Mouse (Mus musculus) intestine, embryonic 16.5 days (tissue): ENCODE measurements around the gene Vps50. TPM values are rescaled to one million over a fixed set of nuclear protein-coding genes. Genes with fewer than 3 reads are reported as not detected.

Source experiments
- ATAC-seq: fragments of 200-750 bp; cut with Nextera tagmentation; 2 replicates; pipeline ENCODE4 v1.8.0; 2017; ENCODE audit warnings: moderate TSS enrichment, moderate library complexity
- H3K27ac ChIP-seq: fragments of 300-500 bp; sonication (generic); 2 replicates; pipeline ENCODE4 v1.5.1; 2014; ENCODE audit warnings: mild to moderate bottlenecking, low read length
- H3K27me3 ChIP-seq: fragments of 300-500 bp; sonication (generic); replicated peaks from 2 replicates; pipeline ENCODE4 v1.6.1; 2014; ENCODE audit warnings: low read length, control low read depth, mixed read lengths; ENCODE audit not compliant: control insufficient read depth, insufficient read depth
- H3K36me3 ChIP-seq: fragments of 300-500 bp; sonication (generic); 2 replicates; pipeline ENCODE4 v1.6.1; 2014; ENCODE audit warnings: low read length, control low read depth; ENCODE audit not compliant: control insufficient read depth, insufficient read depth
- H3K4me1 ChIP-seq: fragments of 300-500 bp; sonication (generic); 2 replicates; pipeline ENCODE4 v1.6.1; 2014; ENCODE audit warnings: low read length, control low read depth, mixed read lengths; ENCODE audit not compliant: control insufficient read depth, insufficient read depth
- H3K4me2 ChIP-seq: fragments of 300-500 bp; sonication (generic); 2 replicates; pipeline ENCODE4 v1.6.1; 2014; ENCODE audit warnings: low read depth, low read length, control low read depth
- H3K4me3 ChIP-seq: fragments of 300-500 bp; sonication (generic); 2 replicates; pipeline ENCODE4 v1.5.1; 2014; ENCODE audit warnings: mild to moderate bottlenecking, low read length
- H3K9ac ChIP-seq: fragments of 300-500 bp; sonication (generic); 2 replicates; pipeline ENCODE4 v1.6.1; 2014; ENCODE audit warnings: low read depth, low read length
- H3K9me3 ChIP-seq: fragments of 300-500 bp; sonication (generic); 2 replicates; pipeline ENCODE4 v1.6.1; 2016; ENCODE audit warnings: low read length, control low read depth; ENCODE audit not compliant: control insufficient read depth
- WGBS: fragments of 180-500 bp; shearing (Covaris S2); extraction: QIAGEN DNeasy Blood & Tissue Kit; methylation state at CpG from one replicate; pipeline ENCODE4 v1.1.7; 2014; 5-methylcytosine and 5-hydroxymethylcytosine counted together
- polyA plus RNA-seq: library from polyadenylated mRNA; unstranded; fragments of >200 nt; fragmentation: Nextera tagmentation; extraction: Ambion mirVana; gene quantifications from 2 replicates; pipeline ENCODE4 v1.2.1, GENCODE M21; 2015

Vps50 gene
- 28.2 and 31.4 TPM in 2 replicates for polyA plus RNA-seq

GRCm38 (mm10) chr6:3498162-3498848 is at the start of gene Vps50, which contains the start of gene Hepacam2:
Gene Vps50 (plus strand): TSS chr6:3498382.
Gene Hepacam2 (minus strand): TSS chr6:3498298.
- H3K27me3 ChIP-seq: 0 out of 2 replicates have a peak, but pooled peaks cover 3% of the 10 kb centered on the region
- peak within 1 kb of the TSS; percentile 73 for H3K4me3 ChIP-seq
- no peaks in the 10 kb centered on the region for H3K36me3 ChIP-seq
- ATAC-seq: peak; percentile 99
- no peak within 1 kb of the TSS for H3K27ac ChIP-seq
- no peaks in the 10 kb centered on the region for H3K9me3 ChIP-seq
- no peaks in the 10 kb centered on the region for H3K4me1 ChIP-seq
- H3K9ac ChIP-seq: peak within 1 kb of the TSS; percentile 72
- H3K4me2 ChIP-seq: peak within 1 kb of the TSS; percentile 92
- WGBS: 1% methylated on average over 28 of the region's 28 CpGs

- no peaks in the 10 kb centered on the region for H3K36me3 ChIP-seq
- ATAC-seq: no peak
Observed at GRCm38 (mm10) chr6:3454421-3454820, 43.8 kb upstream of the Vps50 start.

GRCm38 (mm10) chr6:3455944-3456536 is 42.1 kb upstream of the Vps50 start:
- ATAC-seq: no peak
- Histone ChIP-seq H3K9me3 (no peaks in the 10 kb centered on the region), H3K9ac (no peak overlapping the region), H3K4me3 (no peak overlapping the region), H3K27ac (no peak overlapping the region), H3K27me3 (no peaks in the 10 kb centered on the region), H3K4me2 (no peak overlapping the region), H3K4me1 (no peaks in the 10 kb centered on the region), H3K36me3 (no peaks in the 10 kb centered on the region)
- WGBS: 66% methylated on average over 11 of the region's 11 CpGs

More at GRCm38 (mm10) chr6:3454421-3454820, 43.8 kb upstream of the Vps50 start:
- H3K4me2 ChIP-seq: no peak overlapping the region
- no peak overlapping the region for H3K9ac ChIP-seq
- H3K27ac ChIP-seq: no peak overlapping the region
- no peaks in the 10 kb centered on the region for H3K27me3 ChIP-seq
- H3K4me3 ChIP-seq: no peak overlapping the region
- no peaks in the 10 kb centered on the region for H3K4me1 ChIP-seq
- H3K9me3 ChIP-seq: no peaks in the 10 kb centered on the region
- 45% methylated on average over 5 of the region's 5 CpGs for WGBS

- Histone ChIP-seq H3K4me3 (no peak overlapping the region), H3K4me1 (no peaks in the 10 kb centered on the region), H3K9me3 (no peaks in the 10 kb centered on the region), H3K36me3 (no peaks in the 10 kb centered on the region), H3K27ac (no peak overlapping the region), H3K9ac (no peak overlapping the region), H3K4me2 (no peak overlapping the region), H3K27me3 (no peaks in the 10 kb centered on the region)
- no peak for ATAC-seq
- 74% methylated on average over 6 of the region's 6 CpGs for WGBS
Observed at GRCm38 (mm10) chr6:3463026-3463425, 35.2 kb upstream of the Vps50 start.

- WGBS: 77% methylated on average over 2 of the region's 2 CpGs
- H3K27me3 ChIP-seq: no peaks in the 10 kb centered on the region
- no peak overlapping the region for H3K4me2 ChIP-seq
- no peak overlapping the region for H3K27ac ChIP-seq
- H3K4me1 ChIP-seq: no peaks in the 10 kb centered on the region
- no peak overlapping the region for H3K4me3 ChIP-seq
- no peak overlapping the region for H3K9ac ChIP-seq
- no peaks in the 10 kb centered on the region for H3K36me3 ChIP-seq
- H3K9me3 ChIP-seq: no peaks in the 10 kb centered on the region
- ATAC-seq: no peak
Observed at GRCm38 (mm10) chr6:3463594-3463993, 34.6 kb upstream of the Vps50 start.

- H3K9ac ChIP-seq: no peak overlapping the region
- ATAC-seq: peak; percentile 74
- no peaks in the 10 kb centered on the region for H3K27me3 ChIP-seq
- no peaks in the 10 kb centered on the region for H3K9me3 ChIP-seq
- H3K4me2 ChIP-seq: no peak overlapping the region
- H3K36me3 ChIP-seq: no peaks in the 10 kb centered on the region
- H3K4me3 ChIP-seq: no peak overlapping the region
- no peaks in the 10 kb centered on the region for H3K4me1 ChIP-seq
- 31% methylated on average over 1 of the region's 1 CpGs for WGBS
- H3K27ac ChIP-seq: no peak overlapping the region
Observed at GRCm38 (mm10) chr6:3468627-3469026, 29.6 kb upstream of the Vps50 start.

GRCm38 (mm10) chr6:3470706-3471105 is 27.5 kb upstream of the Vps50 start:
- ATAC-seq: peak; percentile 74
- Histone ChIP-seq H3K27me3 (no peaks in the 10 kb centered on the region), H3K4me1 (no peaks in the 10 kb centered on the region), H3K36me3 (no peaks in the 10 kb centered on the region), H3K9ac (no peak overlapping the region), H3K9me3 (no peaks in the 10 kb centered on the region), H3K4me2 (no peak overlapping the region), H3K27ac (no peak overlapping the region), H3K4me3 (no peak overlapping the region)
- 49% methylated on average over 2 of the region's 2 CpGs for WGBS

- no peak for ATAC-seq
- 41% methylated on average over 2 of the region's 2 CpGs for WGBS
- no peak overlapping the region for H3K4me2 ChIP-seq
Observed at GRCm38 (mm10) chr6:3476299-3476698, 21.9 kb upstream of the Vps50 start.

GRCm38 (mm10) chr6:3479853-3480252 is 18.3 kb upstream of the Vps50 start:
- Histone ChIP-seq H3K4me2 (no peak overlapping the region), H3K9ac (no peak overlapping the region), H3K4me1 (peaks cover 3% of the 10 kb centered on the region; the same call in 1 of the 2 replicates), H3K27ac (no peak overlapping the region), H3K9me3 (no peaks in the 10 kb centered on the region), H3K4me3 (no peak overlapping the region), H3K27me3 (no peaks in the 10 kb centered on the region), H3K36me3 (no peaks in the 10 kb centered on the region)
- peak; percentile 64; the same call in 1 of the 2 replicates for ATAC-seq
- 46% methylated on average over 5 of the region's 5 CpGs for WGBS

More at GRCm38 (mm10) chr6:3476299-3476698, 21.9 kb upstream of the Vps50 start:
- no peak overlapping the region for H3K27ac ChIP-seq
- no peak overlapping the region for H3K9ac ChIP-seq
- H3K4me3 ChIP-seq: no peak overlapping the region
- no peaks in the 10 kb centered on the region for H3K36me3 ChIP-seq
- H3K4me1 ChIP-seq: peaks cover 3% of the 10 kb centered on the region; the same call in 1 of the 2 replicates
- no peaks in the 10 kb centered on the region for H3K27me3 ChIP-seq
- no peaks in the 10 kb centered on the region for H3K9me3 ChIP-seq
